Mouse (Mus musculus) bone marrow, adult 2 months (tissue): ENCODE data around the gene Pdk2.

Experiments used
- CTCF ChIP-seq: fragments of 200-500 bp; IDR thresholded peaks from 2 replicates; pipeline ENCODE4 v1.5.1; 2011; ENCODE audit warnings: low read length, control low read depth; ENCODE audit not compliant: control insufficient read depth, insufficient read depth
- POLR2A ChIP-seq: fragments of 200-500 bp; IDR thresholded peaks from 2 replicates; pipeline ENCODE4 v1.6.1; 2011; ENCODE audit warnings: low read depth, mild to moderate bottlenecking, control low read depth, low read length, borderline replicate concordance; ENCODE audit not compliant: control insufficient read depth

DNA sequence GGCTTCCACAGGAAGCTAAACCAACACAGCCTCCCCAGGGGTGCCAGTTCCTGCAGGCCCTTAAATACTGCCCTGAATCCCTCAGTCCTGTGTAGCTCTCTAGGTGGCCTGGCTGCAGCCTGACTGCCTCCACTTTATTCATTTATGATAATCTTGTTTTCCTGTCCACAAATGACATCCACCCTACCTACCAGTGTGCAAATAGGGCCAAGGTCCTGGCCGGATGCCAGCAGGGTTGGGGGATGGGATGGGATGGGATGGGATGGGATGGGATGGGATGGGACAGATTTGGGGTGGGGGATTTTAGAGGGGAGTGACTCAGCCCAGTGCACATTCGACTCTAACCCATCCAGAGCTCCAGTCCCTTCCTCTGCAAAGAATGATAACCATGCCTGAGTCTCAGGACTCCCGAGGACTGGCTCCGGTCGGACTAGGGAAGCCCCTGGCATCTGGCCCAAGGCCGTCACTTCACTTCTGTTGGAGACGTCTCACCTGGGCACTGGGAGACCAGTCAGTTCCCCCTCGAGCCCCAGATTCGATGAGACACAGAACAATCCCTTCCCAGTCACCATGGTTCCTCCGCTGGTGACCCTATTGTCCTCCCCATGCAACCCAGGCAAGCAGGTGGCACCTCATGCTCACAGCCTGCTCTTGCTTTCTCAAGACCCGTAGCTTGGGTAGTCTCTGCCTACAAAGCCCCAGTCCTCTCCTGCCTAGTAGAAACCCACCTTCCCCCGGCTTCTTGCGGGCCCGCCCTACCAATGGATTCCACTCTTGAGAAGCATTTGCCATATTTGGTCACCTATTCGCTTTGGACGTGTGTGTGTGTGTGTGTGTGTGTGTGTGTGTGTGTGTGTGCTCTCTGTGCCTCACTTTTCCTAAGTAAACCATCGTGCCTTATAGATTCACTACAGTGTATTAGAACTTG is 46.4 kb upstream of the Pdk2 start:
- TF ChIP-seq CTCF (no peak), POLR2A (no peak)
